Mouse (Mus musculus) c-Kit-positive CD71-negative TER-119-negative erythroid progenitor cells, embryonic 14.5 days (primary cell): ENCODE measurements around the gene Arhgap40.

Experiments
- DNase-seq: peaks from one replicate; pipeline ENCODE4 v3.0.0-alpha.2; 2013; ENCODE audit warnings: low read depth

Gene Arhgap40

GRCm38 (mm10) chr2:158550067-158550466 lies 37.5 kb downstream of the Arhgap40 start:
- DNase-seq: peak; percentile 56

- no peak for DNase-seq
Observed at GRCm38 (mm10) chr2:158554366-158554765, 41.8 kb downstream of the Arhgap40 start.

- DNase-seq: no peak
Observed at GRCm38 (mm10) chr2:158555252-158555651, 42.7 kb downstream of the Arhgap40 start.

GRCm38 (mm10) chr2:158555812-158556211 lies 43.2 kb downstream of the Arhgap40 start:
- DNase-seq: no peak

GRCm38 (mm10) chr2:158556225-158556624 lies 43.6 kb downstream of the Arhgap40 start:
- peak; percentile 52 for DNase-seq

GRCm38 (mm10) chr2:158556750-158557149 lies 44.2 kb downstream of the Arhgap40 start:
- DNase-seq: no peak

GRCm38 (mm10) chr2:158559945-158560344 lies 47.3 kb downstream of the Arhgap40 start:
- no peak for DNase-seq

- no peak for DNase-seq
Observed at GRCm38 (mm10) chr2:158560801-158561200, 48.2 kb downstream of the Arhgap40 start.

- DNase-seq: no peak
Observed at GRCm38 (mm10) chr2:158561371-158562144, 49.0 kb downstream of the Arhgap40 start.

GRCm38 (mm10) chr2:158570421-158571081 lies 58.0 kb downstream of the Arhgap40 start:
- DNase-seq: peak; percentile 64

GRCm38 (mm10) chr2:158579979-158580378 lies 67.4 kb downstream of the Arhgap40 start:
- no peak for DNase-seq

- no peak for DNase-seq
Observed at GRCm38 (mm10) chr2:158584621-158585358, 72.2 kb downstream of the Arhgap40 start.

GRCm38 (mm10) chr2:158588524-158589271 lies 76.1 kb downstream of the Arhgap40 start:
- DNase-seq: no peak

GRCm38 (mm10) chr2:158590495-158590894 lies 77.9 kb downstream of the Arhgap40 start:
- DNase-seq: no peak

- DNase-seq: no peak
Observed at GRCm38 (mm10) chr2:158591286-158591685, 78.7 kb downstream of the Arhgap40 start.

GRCm38 (mm10) chr2:158593371-158593770 lies 80.8 kb downstream of the Arhgap40 start:
- no peak for DNase-seq

- DNase-seq: no peak
Observed at GRCm38 (mm10) chr2:158595103-158595502, 82.5 kb downstream of the Arhgap40 start.

GRCm38 (mm10) chr2:158595577-158595976 lies 83.0 kb downstream of the Arhgap40 start:
- no peak for DNase-seq

- no peak for DNase-seq
Observed at GRCm38 (mm10) chr2:158596803-158597202, 84.2 kb downstream of the Arhgap40 start.
